Mouse (Mus musculus): Measurements from ENCODE around the gene 4930562C15Rik. TPM values are rescaled to one million over a fixed set of nuclear protein-coding genes. Genes with fewer than 3 reads are reported as not detected.
A peak's percentile ranks its signal among the peaks of the same experiment; 100 is the strongest.

4930562C15Rik gene
- polyA plus RNA-seq, 1 experiment from 2014 or later: 0.11 TPM

DNA sequence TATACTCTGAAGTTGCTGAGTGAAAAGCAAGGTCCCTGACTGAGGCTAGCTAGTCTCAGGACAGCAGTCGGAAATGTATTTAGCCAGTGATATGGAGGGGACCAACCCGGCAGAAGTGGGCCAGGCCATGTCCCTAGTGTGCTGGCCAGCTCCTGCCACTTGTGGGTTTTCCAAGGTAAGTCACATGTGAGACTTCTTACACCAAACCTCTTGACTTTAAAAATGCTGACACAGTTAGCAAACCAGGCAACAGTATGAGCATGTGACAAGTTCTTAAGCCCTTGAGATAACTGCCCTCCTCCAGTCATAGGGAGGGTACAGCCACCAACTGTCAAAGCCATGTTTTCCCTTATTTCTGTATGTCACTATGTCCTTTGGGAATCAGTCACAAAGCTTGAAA, 36.7 kb downstream of the 4930562C15Rik start:
- Histone ChIP-seq H3K4me3 (ENCODE audit: low read depth, low read length) (no peak overlapping the region), H3K4me2 (replicated peaks; ENCODE audit: low read depth, low read length) (no peak overlapping the region), H3K36me3 (ENCODE audit: control insufficient read depth, insufficient read depth, low read length) (no peaks in the 10 kb centered on the region), H3K9me3 (ENCODE audit: control insufficient read depth, low read length) (no peaks in the 10 kb centered on the region), H3K4me1 (replicated peaks; ENCODE audit: control insufficient read depth, insufficient read depth, low read length) (no peaks in the 10 kb centered on the region), H3K27me3 (ENCODE audit: control insufficient read depth, insufficient read depth, low read length) (no peaks in the 10 kb centered on the region), H3K27ac (ENCODE audit: low read depth, low read length) (no peak overlapping the region), H3K9ac (ENCODE audit: low read depth, low read length) (no peak overlapping the region)
- DNase-seq (ENCODE audit: low spot score) (no peak), ATAC-seq (ENCODE audit: low FRiP score) (no peak)
- WGBS: 82% methylated on average over 2 of the region's 2 CpGs

DNA sequence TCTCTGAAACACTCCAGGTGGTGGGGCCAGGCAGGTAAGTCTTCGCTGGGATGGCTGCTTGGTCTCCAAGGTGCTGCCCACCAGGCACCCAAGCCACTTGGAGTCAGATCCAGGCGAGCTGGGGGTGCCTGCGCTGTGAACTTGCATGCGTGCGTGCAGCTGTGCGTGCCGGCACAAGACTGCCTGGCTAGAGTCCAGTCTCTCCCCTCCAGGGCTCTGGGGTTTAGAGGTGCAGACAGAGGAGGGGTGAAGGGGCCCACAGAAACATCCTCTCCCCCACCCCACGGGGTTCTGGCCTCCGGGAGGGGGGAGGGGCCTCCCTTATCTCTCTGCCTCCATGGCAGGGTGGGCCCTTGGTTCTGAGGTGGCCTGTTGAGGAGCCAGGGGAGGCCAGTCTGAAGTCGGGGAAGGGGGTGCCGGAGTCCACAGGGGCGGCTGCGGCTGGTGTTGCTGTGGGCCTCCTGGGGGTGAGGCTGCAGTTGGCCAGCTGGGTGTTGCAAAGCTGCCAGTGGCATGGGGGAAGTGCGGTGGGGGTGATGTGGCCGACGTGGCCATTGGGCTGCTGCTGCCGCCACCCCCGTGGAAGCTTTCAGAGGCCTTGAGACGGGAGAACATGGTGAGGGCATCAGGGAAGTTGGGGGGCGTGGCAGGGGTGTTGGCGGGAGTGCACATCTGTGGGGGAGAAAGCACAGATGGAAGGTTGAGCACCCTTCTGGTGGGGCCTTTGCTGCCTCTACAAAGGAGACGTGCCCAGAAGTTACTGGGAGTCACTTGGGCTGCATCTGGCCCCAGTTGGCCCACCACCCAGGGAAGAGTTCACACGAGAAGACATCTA, 40.2 kb downstream of the 4930562C15Rik start:
- Histone ChIP-seq H3K36me3 (ENCODE audit: control insufficient read depth, insufficient read depth, low read length) (no peaks in the 10 kb centered on the region), H3K4me1 (replicated peaks; ENCODE audit: control insufficient read depth, insufficient read depth, low read length) (peaks cover 8% of the 10 kb centered on the region; the same call in 1 of the 2 replicates), H3K4me3 (ENCODE audit: low read depth, low read length) (no peak overlapping the region), H3K27me3 (ENCODE audit: control insufficient read depth, insufficient read depth, low read length) (no peaks in the 10 kb centered on the region), H3K4me2 (replicated peaks; ENCODE audit: low read depth, low read length) (no peak overlapping the region), H3K27ac (ENCODE audit: low read depth, low read length) (no peak overlapping the region), H3K9ac (ENCODE audit: low read depth, low read length) (no peak overlapping the region), H3K9me3 (ENCODE audit: control insufficient read depth, low read length) (no peaks in the 10 kb centered on the region)
- DNase-seq (ENCODE audit: low spot score) (no peak), ATAC-seq (ENCODE audit: low FRiP score) (no peak)
- WGBS: 92% methylated on average over 23 of the region's 23 CpGs

DNA sequence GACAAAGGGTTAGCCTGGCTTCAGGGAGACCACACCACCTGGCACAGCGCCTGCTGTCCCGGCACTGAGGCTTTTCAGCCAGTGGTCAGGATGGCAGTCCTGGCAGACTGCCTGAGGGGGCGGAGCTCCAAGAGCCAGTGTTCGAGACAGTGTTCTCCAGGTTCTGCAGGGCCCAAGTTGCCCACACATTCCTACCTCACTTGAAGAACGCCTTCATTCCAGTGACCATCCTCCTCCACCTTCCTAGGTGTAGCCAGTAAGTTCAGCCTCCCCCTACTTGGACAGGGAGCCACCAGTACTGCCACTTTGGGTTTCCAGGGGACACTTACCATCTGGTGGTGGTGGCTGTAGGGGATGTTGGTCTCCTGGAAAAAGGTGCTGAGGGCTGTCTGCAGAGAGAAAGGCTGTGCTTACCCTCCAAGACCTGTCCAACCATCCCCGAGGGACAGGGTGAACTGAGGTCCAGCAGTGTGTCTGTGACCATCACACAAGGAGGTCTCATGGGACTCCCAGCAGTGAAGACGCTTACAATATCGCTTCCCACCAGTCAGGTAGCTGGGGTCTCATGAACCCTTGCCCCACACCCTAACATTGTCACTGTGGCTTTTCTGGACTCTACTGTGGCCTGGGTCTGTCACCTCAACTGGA, 40.9 kb downstream of the 4930562C15Rik start:
- no peaks in the 10 kb centered on the region for H3K9me3 ChIP-seq (ENCODE audit: control insufficient read depth, low read length)
- DNase-seq (ENCODE audit: low spot score) (no peak), ATAC-seq (ENCODE audit: low FRiP score) (no peak)
- 91% methylated on average over 8 of the region's 8 CpGs for WGBS
- no peak overlapping the region for H3K4me3 ChIP-seq (ENCODE audit: low read depth, low read length)
- H3K27ac ChIP-seq (ENCODE audit: low read depth, low read length): no peak overlapping the region
- no peak overlapping the region for H3K4me2 ChIP-seq (replicated peaks; ENCODE audit: low read depth, low read length)
- H3K36me3 ChIP-seq (ENCODE audit: control insufficient read depth, insufficient read depth, low read length): no peaks in the 10 kb centered on the region
- H3K27me3 ChIP-seq (ENCODE audit: control insufficient read depth, insufficient read depth, low read length): no peaks in the 10 kb centered on the region
- peaks cover 8% of the 10 kb centered on the region; the same call in 1 of the 2 replicates for H3K4me1 ChIP-seq (replicated peaks; ENCODE audit: control insufficient read depth, insufficient read depth, low read length)
- H3K9ac ChIP-seq (ENCODE audit: low read depth, low read length): no peak overlapping the region

DNA sequence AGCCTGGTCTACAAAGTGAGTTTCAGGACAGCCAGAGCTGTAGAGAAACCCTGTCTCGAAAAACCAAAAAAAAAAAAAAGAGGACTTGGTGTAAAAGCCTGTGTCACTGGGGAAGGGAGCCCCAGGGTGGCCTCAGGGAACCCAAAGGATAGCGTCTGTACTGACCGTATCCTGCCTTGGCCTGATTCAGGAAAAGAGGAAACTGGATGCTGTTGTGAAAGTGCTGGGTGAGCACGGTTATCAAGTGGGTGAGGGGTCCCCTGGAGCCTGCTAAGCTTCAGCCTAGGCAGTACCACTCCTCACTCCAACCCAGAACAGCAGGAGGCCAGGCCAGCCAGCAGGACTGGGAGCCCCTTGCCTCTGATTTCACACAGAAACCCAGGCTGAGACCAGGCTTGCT, 42.0 kb downstream of the 4930562C15Rik start:
- Histone ChIP-seq H3K4me2 (replicated peaks; ENCODE audit: low read depth, low read length) (no peak overlapping the region), H3K36me3 (ENCODE audit: control insufficient read depth, insufficient read depth, low read length) (no peaks in the 10 kb centered on the region), H3K9ac (ENCODE audit: low read depth, low read length) (no peak overlapping the region), H3K4me1 (replicated peaks; ENCODE audit: control insufficient read depth, insufficient read depth, low read length) (peaks cover 8% of the 10 kb centered on the region; the same call in 1 of the 2 replicates), H3K27ac (ENCODE audit: low read depth, low read length) (no peak overlapping the region), H3K9me3 (ENCODE audit: control insufficient read depth, low read length) (no peaks in the 10 kb centered on the region), H3K27me3 (ENCODE audit: control insufficient read depth, insufficient read depth, low read length) (no peaks in the 10 kb centered on the region), H3K4me3 (ENCODE audit: low read depth, low read length) (no peak overlapping the region)
- 92% methylated on average over 4 of the region's 4 CpGs for WGBS
- no peak for DNase-seq (ENCODE audit: low spot score)
- ATAC-seq (ENCODE audit: low FRiP score): no peak

DNA sequence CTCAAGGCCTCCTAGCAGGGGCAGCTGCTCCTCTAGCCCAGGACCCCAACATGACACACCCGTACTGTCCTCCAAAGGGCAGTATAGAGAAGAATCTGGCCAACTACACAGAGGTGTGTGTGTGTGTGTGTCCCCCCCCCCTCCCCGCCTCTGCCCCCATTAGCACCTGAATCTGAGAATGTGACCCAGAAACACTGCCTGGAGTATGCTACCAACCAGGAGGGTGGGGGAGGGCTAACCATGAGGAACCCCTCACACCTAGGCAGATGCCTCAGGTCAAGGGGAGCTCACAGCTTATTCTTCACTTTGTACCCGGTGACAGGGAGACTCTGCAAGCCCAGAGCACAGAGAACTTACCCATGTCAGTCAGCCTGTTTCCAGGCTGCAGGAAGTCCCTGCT, 42.5 kb downstream of the 4930562C15Rik start:
- ATAC-seq (ENCODE audit: low FRiP score) (no peak), DNase-seq (ENCODE audit: low spot score) (no peak)
- WGBS: 88% methylated on average over 3 of the region's 3 CpGs
- no peak overlapping the region for H3K27ac ChIP-seq (ENCODE audit: low read depth, low read length)
- no peak overlapping the region for H3K4me3 ChIP-seq (ENCODE audit: low read depth, low read length)
- H3K4me2 ChIP-seq (replicated peaks; ENCODE audit: low read depth, low read length): no peak overlapping the region
- H3K9me3 ChIP-seq (ENCODE audit: control insufficient read depth, low read length): no peaks in the 10 kb centered on the region
- H3K4me1 ChIP-seq (replicated peaks; ENCODE audit: control insufficient read depth, insufficient read depth, low read length): peaks cover 8% of the 10 kb centered on the region; the same call in 1 of the 2 replicates
- H3K27me3 ChIP-seq (ENCODE audit: control insufficient read depth, insufficient read depth, low read length): no peaks in the 10 kb centered on the region
- no peak overlapping the region for H3K9ac ChIP-seq (ENCODE audit: low read depth, low read length)
- H3K36me3 ChIP-seq (ENCODE audit: control insufficient read depth, insufficient read depth, low read length): no peaks in the 10 kb centered on the region

- Histone ChIP-seq H3K4me2 (replicated peaks; ENCODE audit: low read depth, low read length) (peak overlapping the region; percentile 89), H3K9ac (ENCODE audit: low read depth, low read length) (peak overlapping the region; percentile 81), H3K27me3 (ENCODE audit: control insufficient read depth, insufficient read depth, low read length) (no peaks in the 10 kb centered on the region), H3K9me3 (ENCODE audit: control insufficient read depth, low read length) (no peaks in the 10 kb centered on the region), H3K36me3 (ENCODE audit: control insufficient read depth, insufficient read depth, low read length) (no peaks in the 10 kb centered on the region), H3K4me3 (ENCODE audit: low read depth, low read length) (peak overlapping the region; percentile 78), H3K4me1 (replicated peaks; ENCODE audit: control insufficient read depth, insufficient read depth, low read length) (peaks cover 8% of the 10 kb centered on the region; the same call in 1 of the 2 replicates), H3K27ac (ENCODE audit: low read depth, low read length) (no peak overlapping the region)
- ATAC-seq (ENCODE audit: low FRiP score) (no peak), DNase-seq (ENCODE audit: low spot score) (no peak)
- WGBS: 37% methylated on average over 5 of the region's 5 CpGs
These were observed 43.1 kb downstream of the 4930562C15Rik start for GRCm38 (mm10) chr16:4878192-4878885.

- under 1% methylated on average over 49 of the region's 54 CpGs for WGBS
- DNase-seq (ENCODE audit: low spot score): peak; percentile 67
These were observed 44.0 kb downstream of the 4930562C15Rik start for GRCm38 (mm10) chr16:4879101-4879707.

GRCm38 (mm10) chr16:4879708-4880124, 44.5 kb downstream of the 4930562C15Rik start:
- Histone ChIP-seq H3K4me3 (ENCODE audit: low read depth, low read length) (peak overlapping the region; percentile 78), H3K27me3 (ENCODE audit: control insufficient read depth, insufficient read depth, low read length) (no peaks in the 10 kb centered on the region), H3K36me3 (ENCODE audit: control insufficient read depth, insufficient read depth, low read length) (no peaks in the 10 kb centered on the region), H3K9me3 (ENCODE audit: control insufficient read depth, low read length) (no peaks in the 10 kb centered on the region), H3K9ac (ENCODE audit: low read depth, low read length) (peak overlapping the region; percentile 81), H3K4me1 (replicated peaks; ENCODE audit: control insufficient read depth, insufficient read depth, low read length) (peaks cover 8% of the 10 kb centered on the region; the same call in 1 of the 2 replicates), H3K27ac (ENCODE audit: low read depth, low read length) (peak overlapping the region; percentile 97), H3K4me2 (replicated peaks; ENCODE audit: low read depth, low read length) (peak overlapping the region; percentile 89)
- peak; percentile 71 for ATAC-seq (ENCODE audit: low FRiP score)
- WGBS: under 1% methylated on average over 40 of the region's 40 CpGs
- DNase-seq (ENCODE audit: low spot score): peak; percentile 89

More at GRCm38 (mm10) chr16:4879101-4879707, 44.0 kb downstream of the 4930562C15Rik start:
- Histone ChIP-seq H3K9ac (ENCODE audit: low read depth, low read length) (peak overlapping the region; percentile 81), H3K4me2 (replicated peaks; ENCODE audit: low read depth, low read length) (peak overlapping the region; percentile 89), H3K27me3 (ENCODE audit: control insufficient read depth, insufficient read depth, low read length) (no peaks in the 10 kb centered on the region), H3K27ac (ENCODE audit: low read depth, low read length) (peak overlapping the region; percentile 97), H3K4me1 (replicated peaks; ENCODE audit: control insufficient read depth, insufficient read depth, low read length) (peaks cover 8% of the 10 kb centered on the region; the same call in 1 of the 2 replicates), H3K9me3 (ENCODE audit: control insufficient read depth, low read length) (no peaks in the 10 kb centered on the region), H3K36me3 (ENCODE audit: control insufficient read depth, insufficient read depth, low read length) (no peaks in the 10 kb centered on the region), H3K4me3 (ENCODE audit: low read depth, low read length) (peak overlapping the region; percentile 78)
- ATAC-seq (ENCODE audit: low FRiP score): peak; percentile 56

All from hindbrain, embryonic 11.5 days (tissue).